Mouse (Mus musculus) MEL (cell line): ENCODE results near the gene Olfr983. TPM values are rescaled to one million over a fixed set of nuclear protein-coding genes. Genes with fewer than 3 reads are reported as not detected.

ENCODE experiments used
- DNase-seq: peaks from one replicate; pipeline ENCODE4 v3.0.0; 2011; ENCODE audit warnings: low read depth, low spot score
- H3K27ac ChIP-seq: 2 replicates; pipeline ENCODE4 v1.5.1; 2012; ENCODE audit warnings: low read depth, mild to moderate bottlenecking, control low read depth, low read length, moderate library complexity; ENCODE audit not compliant: control insufficient read depth
- H3K27me3 ChIP-seq, 2 experiments: fragments of 150-350 bp in 1 of 2; sonication (generic) in 1 of 2; 2 replicates each; pipeline ENCODE4 v1.6.1; 2012; ENCODE audit warnings: low read length in 2 of 2, mild to moderate bottlenecking in 2 of 2, improper control_type of control experiment in 1 of 2, moderate library complexity in 1 of 2; ENCODE audit not compliant: insufficient read depth in 2 of 2, control insufficient read depth in 1 of 2
- H3K36me3 ChIP-seq, 2 experiments: 2 replicates each; pipeline ENCODE4 v1.6.1; 2012 to 2014; ENCODE audit warnings: low read length in 2 of 2, improper control_type of control experiment in 1 of 2, inconsistent platforms in 1 of 2, mild to moderate bottlenecking in 1 of 2; ENCODE audit not compliant: insufficient read depth in 2 of 2, control insufficient read depth in 1 of 2
- H3K4me1 ChIP-seq, 2 experiments: fragments of 150-350 bp in 1 of 2; sonication (generic) in 1 of 2; 2 replicates each; pipeline ENCODE4 v1.6.1; 2012; ENCODE audit warnings: low read length in 2 of 2, improper control_type of control experiment in 1 of 2, mild to moderate bottlenecking in 1 of 2; ENCODE audit not compliant: insufficient read depth in 2 of 2, control insufficient read depth in 1 of 2
- H3K4me3 ChIP-seq, 2 experiments: fragments of 150-350 bp in 1 of 2; sonication (generic) in 1 of 2; 2 replicates each; pipeline ENCODE4 v1.5.1; 2012; ENCODE audit warnings: low read depth in 2 of 2, low read length in 2 of 2, mild to moderate bottlenecking in 2 of 2, moderate library complexity in 2 of 2, control low read depth in 1 of 2, improper control_type of control experiment in 1 of 2; ENCODE audit not compliant: control insufficient read depth in 1 of 2, insufficient read depth in 1 of 2
- H3K79me2 ChIP-seq: 2 replicates; pipeline ENCODE4 v1.6.1; 2012; ENCODE audit warnings: mild to moderate bottlenecking, low read length, moderate library complexity; ENCODE audit not compliant: control insufficient read depth, poor library complexity, insufficient read depth
- H3K9ac ChIP-seq: 2 replicates; pipeline ENCODE4 v1.6.1; 2012; ENCODE audit warnings: low read depth, mild to moderate bottlenecking, control low read depth, low read length, moderate library complexity; ENCODE audit not compliant: control insufficient read depth, poor library complexity, severe bottlenecking
- H3K9me3 ChIP-seq: fragments of 150-350 bp; sonication (generic); replicated peaks from 2 replicates; pipeline ENCODE4 v1.6.1; 2012; ENCODE audit warnings: mild to moderate bottlenecking, low read length, improper control_type of control experiment, moderate library complexity; ENCODE audit not compliant: insufficient read depth
- CHD1 ChIP-seq: IDR thresholded peaks from 2 replicates; pipeline ENCODE4 v1.6.1; 2012; ENCODE audit warnings: low read depth, mild to moderate bottlenecking, inconsistent platforms, low read length, improper control_type of control experiment
- CTCF ChIP-seq, 3 experiments: IDR thresholded peaks in 2 of 3; conservative IDR thresholded peaks in 1 of 3; 2 replicates each; pipeline ENCODE4 v1.5.1; 2011 to 2012; ENCODE audit warnings: low read length in 3 of 3, low read depth in 2 of 3, mild to moderate bottlenecking in 2 of 3, improper control_type of control experiment in 1 of 3, inconsistent platforms in 1 of 3, mixed read lengths in 1 of 3, moderate library complexity in 1 of 3; ENCODE audit not compliant: control insufficient read depth in 1 of 3, insufficient read depth in 1 of 3, poor library complexity in 1 of 3, severe bottlenecking in 1 of 3
- ELF1 ChIP-seq: IDR thresholded peaks from 2 replicates; pipeline ENCODE4 v1.6.1; 2014; ENCODE audit warnings: low read depth, mild to moderate bottlenecking, inconsistent platforms, low read length, improper control_type of control experiment, moderate library complexity
- KAT2A ChIP-seq: conservative IDR thresholded peaks from 2 replicates; pipeline ENCODE4 v1.6.1; 2012; ENCODE audit warnings: low read depth, low read length, improper control_type of control experiment, inconsistent platforms
- MAX ChIP-seq: IDR thresholded peaks from 2 replicates; pipeline ENCODE4 v1.6.1; 2011; ENCODE audit warnings: low read length, improper control_type of control experiment
- MEF2A ChIP-seq: IDR thresholded peaks from 2 replicates; pipeline ENCODE4 v1.6.1; 2014; ENCODE audit warnings: low read depth, mild to moderate bottlenecking, inconsistent platforms, low read length, improper control_type of control experiment; ENCODE audit not compliant: poor library complexity, insufficient replicate concordance, severe bottlenecking; ENCODE audit errors: extremely low read depth
- MXI1 ChIP-seq: IDR thresholded peaks from 2 replicates; pipeline ENCODE4 v1.6.1; 2011; ENCODE audit warnings: mild to moderate bottlenecking, low read depth, low read length, improper control_type of control experiment
- MYB ChIP-seq: IDR thresholded peaks from 2 replicates; pipeline ENCODE4 v1.6.1; 2011; ENCODE audit warnings: mild to moderate bottlenecking, low read depth, low read length, improper control_type of control experiment
- NELFE ChIP-seq: IDR thresholded peaks from 2 replicates; pipeline ENCODE4 v1.6.1; 2011; ENCODE audit warnings: low read depth, low read length, improper control_type of control experiment
- NRF1 ChIP-seq: IDR thresholded peaks from 2 replicates; pipeline ENCODE4 v1.6.1; 2014; ENCODE audit warnings: low read depth, mild to moderate bottlenecking, inconsistent platforms, low read length, improper control_type of control experiment, moderate library complexity; ENCODE audit not compliant: poor library complexity, insufficient read depth, severe bottlenecking
- RAD21 ChIP-seq: IDR thresholded peaks from 2 replicates; pipeline ENCODE4 v1.6.1; 2011; ENCODE audit warnings: mild to moderate bottlenecking, low read depth, low read length, improper control_type of control experiment
- RCOR1 ChIP-seq: IDR thresholded peaks from 2 replicates; pipeline ENCODE4 v1.6.1; 2012; ENCODE audit warnings: low read depth, mild to moderate bottlenecking, inconsistent platforms, low read length, improper control_type of control experiment
- SIN3A ChIP-seq: IDR thresholded peaks from 2 replicates; pipeline ENCODE4 v1.6.1; 2012; ENCODE audit warnings: low read length, improper control_type of control experiment, inconsistent platforms
- SMC3 ChIP-seq: IDR thresholded peaks from 2 replicates; pipeline ENCODE4 v1.6.1; 2011; ENCODE audit warnings: low read depth, low read length, improper control_type of control experiment
- TBP ChIP-seq: IDR thresholded peaks from 2 replicates; pipeline ENCODE4 v1.8.0; 2011; ENCODE audit warnings: low read depth, low read length, improper control_type of control experiment
- ZC3H11A ChIP-seq: IDR thresholded peaks from 2 replicates; pipeline ENCODE4 v1.6.1; 2012; ENCODE audit warnings: low read depth, mild to moderate bottlenecking, inconsistent platforms, low read length, improper control_type of control experiment
- ZKSCAN1 ChIP-seq: IDR thresholded peaks from 2 replicates; pipeline ENCODE4 v1.6.1; 2012; ENCODE audit warnings: low read depth, mild to moderate bottlenecking, inconsistent platforms, low read length, improper control_type of control experiment, moderate library complexity
- ZMIZ1 ChIP-seq: IDR thresholded peaks from 2 replicates; pipeline ENCODE4 v1.6.1; 2012; ENCODE audit warnings: low read depth, mild to moderate bottlenecking, inconsistent platforms, low read length, improper control_type of control experiment, moderate library complexity
- ZNF384 ChIP-seq: IDR thresholded peaks from 2 replicates; pipeline ENCODE4 v1.6.1; 2012; ENCODE audit warnings: low read depth, mild to moderate bottlenecking, inconsistent platforms, low read length, improper control_type of control experiment
- polyA plus RNA-seq, 2 experiments: library from polyadenylated mRNA; stranded (reverse) in 1 of 2; unstranded in 1 of 2; fragments of >175 nt in 1 of 2; fragments of >200 nt in 1 of 2; gene quantifications; 2 replicates each; pipeline versions ENCODE4 v1.2.1 to v1.2.4; 2012; ENCODE audit warnings: low replicate concordance in 2 of 2, low read depth in 1 of 2; ENCODE audit not compliant: insufficient read length in 2 of 2, insufficient read depth in 1 of 2, missing spikeins in 1 of 2
- total RNA-seq: library from RNA; depleted of rRNA; stranded (reverse); fragments of 300-350 nt; gene quantifications from 2 replicates; pipeline ENCODE4 v1.2.3, GENCODE M21; 2012

Olfr983 gene
- total and polyA plus RNA-seq, 3 experiments: not detected

- no peak for TF ChIP-seq SMC3
- no peak for TF ChIP-seq MXI1
- TF ChIP-seq ELF1: no peak
- no peak for TF ChIP-seq TBP
- no peak for TF ChIP-seq NELFE
- no peak for TF ChIP-seq NRF1
- no peak for TF ChIP-seq SIN3A
- no peak for TF ChIP-seq ZMIZ1
- no peak for TF ChIP-seq RCOR1
- TF ChIP-seq MYB: no peak
- TF ChIP-seq ZC3H11A: no peak
- TF ChIP-seq KAT2A: no peak
- TF ChIP-seq MAX: no peak
- no peak for TF ChIP-seq CTCF (IDR thresholded peaks at IDR 0.05 in 2 of 3, conservative IDR thresholded peaks at IDR 0.05 in 1 of 3; ENCODE audit: control insufficient read depth in 1 of 3, insufficient read depth in 1 of 3, low read depth in 2 of 3, low read length in 3 of 3, poor library complexity in 1 of 3, severe bottlenecking in 1 of 3)
- TF ChIP-seq ZKSCAN1: no peak
- no peak for TF ChIP-seq ZNF384
- TF ChIP-seq, all 39 proteins: peak for 0
- H3K27ac ChIP-seq: no peak within 1 kb of the TSS
- H3K27me3 ChIP-seq: no peaks in the 10 kb centered on the region
- no peaks in the 10 kb centered on the region for H3K4me1 ChIP-seq
- no peaks in the 10 kb centered on the region for H3K9me3 ChIP-seq
- no peak within 1 kb of the TSS for H3K9ac ChIP-seq
- no peaks in the 10 kb centered on the region for H3K36me3 ChIP-seq
- no peak for DNase-seq
- H3K79me2 ChIP-seq: no peaks in the 10 kb centered on the region
- no peak within 1 kb of the TSS for H3K4me3 ChIP-seq
Measured at GRCm38 (mm10) chr9:40114106-40114505, 20.7 kb upstream of the Olfr983 start, which contains the start of gene Olfr984. Olfr984 (minus strand) TSS chr9:40114206.

DNA sequence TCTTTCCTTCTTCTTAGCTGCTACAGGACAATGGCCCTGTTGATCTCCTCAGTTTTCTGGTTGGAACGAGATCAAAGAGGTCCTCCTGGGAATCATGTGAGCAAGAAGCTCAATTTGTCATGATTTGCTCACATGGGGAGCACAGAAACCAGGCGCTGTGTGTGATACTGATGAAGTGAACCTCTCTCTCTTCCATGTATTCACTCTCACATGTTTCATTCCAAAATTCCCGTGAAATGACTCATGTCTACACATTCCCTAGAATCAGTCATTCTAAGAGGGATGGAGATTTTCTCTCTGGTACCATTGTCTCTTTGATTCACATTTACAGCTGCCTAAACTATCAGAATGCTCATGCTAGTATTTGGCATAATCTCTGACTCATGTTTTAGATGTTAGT, 1.4 kb upstream of the Olfr983 start:
- H3K9me3 ChIP-seq: no peaks in the 10 kb centered on the region
- DNase-seq: no peak

More for the DNA sequence above, 1.4 kb upstream of the Olfr983 start:
- no peaks in the 10 kb centered on the region for H3K4me1 ChIP-seq
- no peaks in the 10 kb centered on the region for H3K27me3 ChIP-seq
- H3K4me3 ChIP-seq: no peak overlapping the region
- H3K36me3 ChIP-seq: no peaks in the 10 kb centered on the region
- TF ChIP-seq TBP (no peak), ZNF384 (no peak), RAD21 (no peak), SMC3 (no peak), CHD1 (no peak), MEF2A (no peak)
- TF ChIP-seq, all 39 proteins: peak for 0
- H3K9ac ChIP-seq: no peak overlapping the region
- H3K79me2 ChIP-seq: no peaks in the 10 kb centered on the region
- H3K27ac ChIP-seq: no peak overlapping the region
